Mouse (Mus musculus) myocyte (in vitro differentiated cells): ENCODE measurements at regions not wholly inside any gene's neighbourhood (a gene's known extent, or its start where the extent isn't known, plus 50 kb on each side); places are given as distances from the start of the nearest gene placed in this dataset.

Experiments used
- E2F4 ChIP-seq: IDR thresholded peaks from one replicate; pipeline ENCODE4 v1.6.1; 2011; ENCODE audit warnings: mild to moderate bottlenecking, control low read depth, moderate library complexity; ENCODE audit not compliant: insufficient read depth
- POLR2A ChIP-seq: IDR thresholded peaks from one replicate; pipeline ENCODE4 v1.6.1; 2011; ENCODE audit warnings: low read depth, mild to moderate bottlenecking, control low read depth, moderate library complexity; ENCODE audit not compliant: insufficient read length
- TCF12 ChIP-seq: IDR thresholded peaks from one replicate; pipeline ENCODE4 v1.6.1; 2011; ENCODE audit warnings: mild to moderate bottlenecking, control low read depth; ENCODE audit not compliant: poor library complexity, insufficient read depth, severe bottlenecking
- USF1 ChIP-seq: IDR thresholded peaks from one replicate; pipeline ENCODE4 v1.6.1; 2011; ENCODE audit warnings: low read depth, mild to moderate bottlenecking, control low read depth, moderate library complexity

DNA sequence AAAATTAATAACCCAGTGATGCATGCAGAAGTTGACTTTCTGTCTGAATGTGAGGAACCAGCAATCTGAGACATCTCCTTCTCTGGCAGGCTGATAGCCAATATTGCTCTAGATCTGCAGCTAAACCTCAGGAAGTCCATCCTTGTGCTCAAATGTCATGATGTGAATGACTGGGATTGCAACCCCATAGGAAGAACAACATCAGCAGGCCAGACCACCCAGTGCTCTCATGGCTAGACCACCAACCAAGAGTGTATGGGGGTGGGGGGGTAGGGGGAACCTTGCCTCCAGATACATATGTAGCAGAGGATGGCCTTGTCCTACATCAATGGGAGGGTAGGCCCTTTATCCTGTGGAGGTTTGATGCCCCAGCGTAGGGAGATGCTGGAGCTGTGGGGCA lies 69.9 kb upstream of the Tcerg1l start:
- no peak for TF ChIP-seq POLR2A
- TF ChIP-seq E2F4: no peak
- no peak for TF ChIP-seq USF1
- TF ChIP-seq TCF12: no peak
